Mouse (Mus musculus) adrenal gland, postnatal 36 days (tissue): ENCODE data around the gene Spata32. TPM values are rescaled to one million over a fixed set of nuclear protein-coding genes. Genes with fewer than 3 reads are reported as not detected.
"Not testable (repeated sequence)": the region's sequence is repeated elsewhere in the genome, so short reads cannot be mapped to it uniquely, and the experiment has no call there.

ENCODE experiments used
- DNase-seq, 2 experiments: peaks; one replicate each; pipeline ENCODE4 v3.0.0; 2021; ENCODE audit warnings: mixed read lengths in 1 of 2
- total RNA-seq, 2 experiments: library from RNA; stranded (reverse); gene quantifications; 2 replicates each; pipeline ENCODE4 v1.2.3; 2021

Gene Spata32
- total RNA-seq, 2 experiments from 2014 or later, result not detected

DNA sequence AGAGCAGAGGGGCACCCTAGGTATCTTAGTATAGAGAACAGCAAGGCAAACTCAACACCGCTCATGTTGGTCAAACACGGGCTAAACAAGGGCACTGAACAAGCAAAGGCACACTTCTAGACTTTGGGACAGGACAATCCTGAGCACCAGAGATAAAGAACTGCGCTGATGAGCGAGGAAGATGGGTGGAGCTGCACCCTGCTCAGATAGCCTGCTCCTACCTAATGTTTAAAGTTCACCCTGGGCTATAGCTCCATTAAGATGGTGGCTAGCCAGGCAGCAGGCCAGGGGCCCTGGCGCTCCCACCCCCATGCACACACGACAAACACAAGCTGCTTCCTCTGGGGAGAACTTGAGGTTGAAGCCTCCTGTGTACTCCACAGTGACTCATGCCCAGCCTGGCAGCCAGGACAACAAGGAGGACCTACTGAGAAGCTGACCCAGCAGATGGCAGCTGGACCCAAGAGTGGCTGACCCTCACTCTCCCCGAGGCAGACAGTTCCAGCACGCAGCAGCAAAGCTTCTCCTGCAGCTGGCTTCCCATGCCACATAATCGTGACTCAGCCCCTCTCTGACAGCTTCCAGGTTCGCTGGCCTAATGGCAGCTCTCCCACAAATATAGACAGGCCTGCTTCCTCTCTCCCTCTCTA, 28.0 kb upstream of the Spata32 start:
- DNase-seq, result peak; percentile 77 to 78

DNA sequence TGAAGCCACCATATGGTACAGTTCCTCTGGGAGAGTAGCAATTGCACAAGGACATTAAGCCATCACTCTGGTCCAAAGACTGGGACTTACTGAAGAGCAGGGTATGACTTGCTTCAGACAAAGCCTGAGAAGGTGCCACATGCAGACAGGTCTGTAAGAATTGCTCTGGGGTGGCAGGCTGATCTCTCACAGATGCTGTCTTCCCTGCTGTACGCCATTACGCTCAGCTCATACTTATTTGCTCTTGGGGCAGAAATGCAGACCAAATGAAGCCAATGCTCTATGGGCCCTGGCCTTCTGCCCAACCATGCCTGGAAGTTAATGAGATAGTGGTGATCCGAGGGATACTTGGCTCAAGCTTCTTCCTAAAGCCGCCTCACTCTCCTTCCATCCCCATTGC, 26.6 kb upstream of the Spata32 start:
- DNase-seq, result no peak

GRCm38 (mm10) chr11:103240740-103241139, 22.5 kb upstream of the Spata32 start:
- DNase-seq, result peak; percentile 48 to 58

DNA sequence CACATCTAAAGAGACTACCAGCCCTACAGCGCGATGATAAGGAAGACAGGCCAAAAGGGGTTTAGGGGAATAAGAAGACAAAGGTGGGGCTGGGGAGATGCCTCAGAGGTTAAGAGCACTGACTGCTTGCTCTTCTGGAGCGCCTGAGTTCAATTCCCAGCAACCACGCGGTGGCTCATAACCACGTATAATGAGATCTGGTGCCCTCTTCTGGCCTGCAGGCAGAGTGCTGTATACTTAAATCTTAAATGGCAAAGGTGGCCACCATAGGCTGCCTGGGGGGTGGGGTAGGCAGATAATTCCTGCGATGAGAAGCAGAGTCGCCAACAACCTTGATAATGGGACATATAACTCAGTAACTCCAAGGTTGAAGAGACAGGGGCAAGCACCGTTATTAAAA, 19.5 kb upstream of the Spata32 start:
- no peak for DNase-seq

- no peak for DNase-seq
These were observed 18.7 kb upstream of the Spata32 start for GRCm38 (mm10) chr11:103236903-103237302.

- DNase-seq, result no peak
These were observed 18.2 kb upstream of the Spata32 start for GRCm38 (mm10) chr11:103236431-103236830.

GRCm38 (mm10) chr11:103235702-103236101, 17.5 kb upstream of the Spata32 start:
- no peak for DNase-seq

DNA sequence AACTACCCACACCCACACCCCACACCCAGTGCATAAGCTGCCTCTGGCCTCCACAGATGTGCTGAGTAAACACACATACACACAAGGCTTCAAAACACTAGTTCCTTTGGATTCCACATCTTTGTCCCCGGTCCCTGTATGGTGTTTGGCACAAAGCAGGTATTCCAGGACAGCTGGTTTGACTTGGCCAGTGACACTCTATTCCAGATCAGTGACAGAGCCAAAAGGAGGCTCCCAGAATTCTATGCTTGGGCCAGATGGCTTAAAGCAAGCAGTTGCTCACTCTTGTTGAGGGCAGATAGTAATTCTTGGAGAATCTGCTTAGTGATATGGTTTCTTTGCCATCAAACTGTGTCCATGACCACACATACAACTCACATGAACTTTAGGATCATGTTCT, 16.2 kb upstream of the Spata32 start:
- DNase-seq, result no peak

DNA sequence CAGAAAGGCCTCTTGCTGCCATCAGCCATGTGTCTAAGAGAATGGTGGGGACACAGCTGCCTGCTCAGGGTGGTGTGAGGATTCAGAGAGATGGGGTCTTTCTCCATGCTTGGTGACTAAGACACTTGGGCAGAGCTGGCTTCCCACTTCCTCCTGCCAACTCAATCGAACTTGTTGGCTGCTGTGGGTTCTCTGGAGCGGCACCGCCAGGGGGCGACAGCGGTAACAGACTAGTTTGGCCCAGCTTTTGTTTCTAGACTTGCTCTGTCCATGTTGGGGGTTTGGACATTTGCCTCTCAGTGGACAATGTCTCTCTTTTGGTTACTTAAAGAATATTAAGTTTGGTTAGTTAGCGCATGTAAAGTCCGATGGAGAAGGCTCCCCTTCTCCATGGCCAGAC, 14.7 kb upstream of the Spata32 start:
- peak; percentile 88 to 92 for DNase-seq

DNA sequence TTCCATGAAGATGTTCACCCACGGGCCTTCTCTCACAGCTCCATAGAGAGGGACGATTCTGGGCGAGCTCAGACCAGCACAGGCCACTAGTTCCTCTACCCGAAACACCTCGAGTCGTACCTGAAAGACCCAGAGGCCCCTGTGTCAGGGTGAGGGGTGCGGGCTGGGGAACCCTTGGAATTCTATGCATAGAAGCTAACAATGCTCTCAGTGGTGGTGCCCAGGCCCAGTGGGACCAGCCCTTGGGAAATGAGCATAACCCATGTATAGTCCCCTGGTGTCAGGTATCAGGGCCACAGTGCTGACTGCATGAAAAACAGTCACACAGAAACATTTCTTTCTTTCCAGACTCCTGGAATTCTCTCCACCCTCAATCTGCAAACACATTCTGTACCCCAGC, 13.1 kb upstream of the Spata32 start:
- DNase-seq, result no peak

DNA sequence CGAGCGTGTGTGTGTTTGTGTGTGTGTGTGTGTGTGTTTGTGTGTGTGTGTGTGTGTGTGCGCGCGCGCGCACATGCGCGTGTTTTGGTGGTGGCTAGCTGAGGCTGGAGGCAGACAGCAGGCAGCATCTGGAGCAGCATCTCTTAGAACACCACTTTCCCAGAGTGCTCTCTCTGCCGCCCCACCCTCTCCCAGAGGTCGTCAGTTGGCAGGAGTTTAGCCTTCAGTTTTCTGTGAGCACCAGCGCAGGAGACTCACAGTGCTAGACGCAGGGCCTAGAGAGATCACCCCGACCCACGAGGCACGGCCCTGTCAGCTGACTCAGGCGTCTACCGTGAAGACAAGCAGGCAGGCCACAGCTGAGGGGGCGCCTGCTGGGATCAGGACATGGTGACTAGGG, 12.4 kb upstream of the Spata32 start:
- DNase-seq, result no peak

DNA sequence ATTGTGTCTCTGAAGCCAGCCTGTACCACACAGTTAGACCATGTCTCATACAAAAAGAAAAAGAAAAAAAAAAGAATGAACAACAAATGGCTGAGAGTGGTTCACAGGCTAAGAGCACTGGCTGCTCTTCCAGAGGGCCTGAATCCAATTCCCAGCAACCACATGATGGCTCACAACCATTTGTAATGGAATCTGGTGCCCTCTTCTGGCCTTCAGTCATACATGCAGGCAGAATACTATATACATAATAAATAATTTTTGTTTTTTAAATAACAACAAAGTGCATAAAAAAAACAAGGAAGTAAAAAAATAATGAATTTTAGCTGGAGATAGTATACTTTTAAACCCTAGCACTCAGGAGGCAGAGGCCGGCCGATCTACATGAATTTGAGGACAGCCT, 11.4 kb upstream of the Spata32 start:
- no peak for DNase-seq

GRCm38 (mm10) chr11:103223951-103224456, 5.8 kb upstream of the Spata32 start:
- DNase-seq, result no peak

- peak in 1 of 2 experiments; percentile 33 for DNase-seq
These were observed 5.2 kb upstream of the Spata32 start for GRCm38 (mm10) chr11:103223444-103223843.

DNA sequence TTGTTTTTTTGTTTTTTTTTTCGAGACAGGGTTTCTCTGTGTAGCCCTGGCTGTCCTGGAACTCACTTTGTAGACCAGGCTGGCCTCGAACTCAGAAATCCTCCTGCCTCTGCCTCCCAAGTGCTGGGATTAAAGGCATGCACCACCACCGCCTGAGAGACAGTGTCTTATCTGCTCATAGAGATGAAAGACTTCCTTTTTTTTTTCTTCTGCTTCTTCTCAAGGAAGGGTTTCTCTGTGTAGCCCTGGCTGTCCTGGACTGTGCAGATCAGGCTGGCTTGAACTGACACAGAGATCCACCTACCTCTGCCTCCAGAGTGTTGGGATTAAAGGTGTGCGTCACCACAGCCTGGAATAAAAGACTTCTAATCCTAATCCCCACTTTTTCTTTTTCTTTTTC, 4.5 kb upstream of the Spata32 start:
- not testable (repeated sequence) for DNase-seq

DNA sequence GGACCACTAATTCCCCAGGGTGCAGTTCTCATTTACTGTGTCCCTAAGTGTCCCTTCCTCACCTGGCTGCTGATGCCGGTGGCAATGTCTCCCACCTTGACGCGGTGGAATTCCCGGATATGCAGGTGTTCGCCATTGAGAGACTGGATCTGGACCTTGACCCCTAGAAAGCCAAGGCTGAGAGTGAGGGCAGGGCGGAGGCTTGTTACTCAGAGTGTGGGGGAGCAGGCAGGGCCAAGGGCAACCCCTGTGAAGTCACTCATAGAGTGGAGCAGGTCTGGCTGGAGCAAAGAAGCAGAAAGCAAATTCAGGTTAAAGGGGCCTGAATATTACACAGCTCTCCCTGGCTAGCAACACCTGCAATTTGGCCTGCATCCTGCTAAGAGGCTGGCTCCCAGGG, 3.2 kb upstream of the Spata32 start:
- DNase-seq, result peak in 1 of 2 experiments; percentile 35

- no peak for DNase-seq
These were observed 1.8 kb upstream of the Spata32 start for GRCm38 (mm10) chr11:103219995-103220394.

DNA sequence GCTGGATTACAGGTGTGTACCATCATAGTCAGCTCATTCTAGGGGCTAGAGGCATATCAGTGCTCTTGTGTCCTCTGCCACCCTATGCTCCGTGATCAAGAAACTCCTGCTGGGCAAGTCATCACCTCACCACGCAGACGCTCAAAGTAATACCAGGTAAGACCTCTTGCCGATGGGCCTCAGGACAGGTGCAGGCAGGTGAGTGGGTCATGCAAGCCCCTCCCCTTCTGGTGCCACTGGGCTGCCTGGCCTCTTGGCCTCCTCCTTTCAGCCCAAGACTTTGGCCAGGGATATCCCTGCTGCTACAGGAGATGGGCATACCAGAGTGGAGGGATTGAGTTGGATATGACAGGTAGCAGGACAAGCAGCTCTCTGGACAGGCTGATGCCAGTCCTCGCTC, 1.0 kb upstream of the Spata32 start:
- no peak for DNase-seq

GRCm38 (mm10) chr11:103218517-103218901, 277 bp upstream of the Spata32 start:
- DNase-seq, result no peak

DNA sequence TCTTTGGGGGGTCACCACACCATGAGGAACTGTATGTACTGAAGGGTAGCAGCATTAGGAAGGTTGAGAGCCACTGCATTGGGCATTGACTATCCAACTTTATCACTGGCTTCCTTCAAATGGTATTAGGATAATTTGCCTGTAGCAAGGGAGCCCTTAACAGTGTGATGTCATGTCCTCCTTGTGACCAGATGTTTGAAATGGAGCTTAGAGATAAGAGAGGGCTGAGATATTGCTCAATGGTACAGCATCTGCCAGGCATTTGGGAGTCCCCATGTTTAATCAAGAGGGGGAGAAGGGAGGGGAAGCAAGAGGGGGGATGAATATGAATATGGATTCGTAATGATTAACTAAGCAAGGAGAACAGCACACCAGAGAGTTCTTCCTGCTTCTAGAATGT, 2.9 kb downstream of the Spata32 start:
- no peak for DNase-seq

DNA sequence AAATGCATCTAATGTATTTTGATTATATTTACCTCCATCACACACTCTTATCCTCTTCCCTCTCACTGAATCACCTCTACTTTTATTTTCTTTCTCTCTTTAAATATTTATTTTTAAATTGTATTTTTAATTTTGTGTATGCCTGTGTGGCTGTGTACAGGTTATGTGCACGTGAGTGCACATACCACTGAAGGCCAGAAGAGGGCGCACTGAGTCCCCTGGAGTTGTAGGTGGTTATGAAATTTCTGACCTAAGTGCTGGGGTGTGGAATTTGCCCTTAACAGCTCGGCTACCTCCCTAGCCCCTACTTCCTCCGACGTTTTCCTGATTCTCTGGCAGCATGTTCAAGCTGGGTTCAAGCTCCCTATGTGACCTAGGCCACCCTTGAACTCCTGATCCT, 4.5 kb downstream of the Spata32 start:
- DNase-seq, result no peak

DNA sequence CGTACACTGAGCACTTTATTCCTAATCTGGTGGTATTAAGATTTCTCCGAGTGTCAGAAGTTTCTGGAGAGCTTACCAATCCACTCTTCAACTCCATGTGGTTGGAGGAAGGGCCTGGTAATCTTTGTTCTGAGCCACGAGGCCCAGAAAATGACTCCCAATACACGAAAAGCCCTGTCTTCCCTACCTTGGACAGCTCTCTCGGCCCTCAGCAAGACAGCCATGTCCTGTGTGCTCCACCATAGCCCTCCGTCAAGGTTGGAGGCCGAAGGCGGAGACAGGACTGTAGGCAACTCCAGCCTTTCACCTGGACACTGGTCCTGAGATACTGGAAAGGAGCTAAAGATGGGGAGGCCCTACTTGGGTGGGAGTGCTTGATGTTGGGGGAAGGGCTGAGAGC, 7.9 kb downstream of the Spata32 start:
- DNase-seq, result no peak

GRCm38 (mm10) chr11:103208458-103208857, 9.8 kb downstream of the Spata32 start, which contains the start of gene 1700023F06Rik:
1700023F06Rik (minus strand) TSS chr11:103208558.
- no peak for DNase-seq

DNA sequence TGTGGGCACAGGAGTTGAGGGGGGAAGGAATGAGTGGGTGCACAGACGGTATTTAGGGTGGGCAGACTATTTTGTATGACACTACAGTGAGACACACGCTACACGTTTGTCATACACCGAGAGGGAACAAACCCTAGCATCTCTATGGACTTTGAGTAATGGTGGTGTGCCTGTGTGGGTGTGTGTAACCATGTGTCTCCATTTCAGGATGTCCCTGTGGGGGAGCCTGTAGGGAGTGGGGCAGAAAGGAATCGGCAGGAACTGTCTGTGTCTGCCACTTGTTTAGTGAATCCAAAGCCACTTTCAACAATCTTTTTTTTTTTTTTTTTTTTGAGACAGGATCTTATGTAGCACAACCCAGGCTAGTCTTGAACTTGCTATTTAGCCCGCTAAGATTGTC, 12.0 kb downstream of the Spata32 start:
- DNase-seq, result no peak
